Mouse (Mus musculus) C2C12 (cell line): Measurements from ENCODE around the gene Degs2. TPM values are rescaled to one million over a fixed set of nuclear protein-coding genes. Genes with fewer than 3 reads are reported as not detected.
"Not testable (repeated sequence)": the region's sequence is repeated elsewhere in the genome, so short reads cannot be mapped to it uniquely, and the experiment has no call there.

Experiments
- H3K27me3 ChIP-seq: one replicate; pipeline ENCODE4 v1.6.1; 2011; ENCODE audit not compliant: control insufficient read depth, insufficient read depth, insufficient read length
- H3K36me3 ChIP-seq: one replicate; pipeline ENCODE4 v1.6.1; 2011; ENCODE audit not compliant: control insufficient read depth, insufficient read depth
- H3K4me3 ChIP-seq: one replicate; pipeline ENCODE4 v1.5.1; 2011; ENCODE audit warnings: mild to moderate bottlenecking, control low read depth; ENCODE audit not compliant: poor library complexity, insufficient read depth, severe bottlenecking
- H3K79me2 ChIP-seq: one replicate; pipeline ENCODE4 v1.6.1; 2011; ENCODE audit not compliant: control insufficient read depth, insufficient read depth
- H3K79me3 ChIP-seq: one replicate; pipeline ENCODE4 v1.6.1; 2011; ENCODE audit warnings: low read depth, control low read depth
- H3ac ChIP-seq: one replicate; pipeline ENCODE3; 2011; ENCODE audit warnings: low read depth; ENCODE audit not compliant: control insufficient read depth, insufficient read length
- CEBPB ChIP-seq: IDR thresholded peaks from one replicate; pipeline ENCODE4 v1.6.1; 2011; ENCODE audit warnings: low read depth, mild to moderate bottlenecking, control low read depth, moderate library complexity
- CTCF ChIP-seq: IDR thresholded peaks from one replicate; pipeline ENCODE4 v1.5.1; 2011; ENCODE audit not compliant: control insufficient read depth, insufficient read depth, insufficient read length
- FOSL1 ChIP-seq: IDR thresholded peaks from one replicate; pipeline ENCODE4 v1.8.0; 2011; ENCODE audit warnings: mild to moderate bottlenecking, low read length; ENCODE audit not compliant: poor library complexity, insufficient read depth, severe bottlenecking
- MAX ChIP-seq: IDR thresholded peaks from one replicate; pipeline ENCODE4 v1.6.1; 2011; ENCODE audit warnings: mild to moderate bottlenecking, control low read depth
- MYOD1 ChIP-seq: IDR thresholded peaks from one replicate; pipeline ENCODE4 v1.6.1; 2011; ENCODE audit warnings: low read depth; ENCODE audit not compliant: control insufficient read depth, insufficient read length
- MYOG ChIP-seq: IDR thresholded peaks from one replicate; pipeline ENCODE4 v1.6.1; 2011; ENCODE audit not compliant: control insufficient read depth, insufficient read length; ENCODE audit errors: extremely low read depth
- USF1 ChIP-seq: IDR thresholded peaks from one replicate; pipeline ENCODE4 v1.6.1; 2011; ENCODE audit warnings: low read depth, mild to moderate bottlenecking, control low read depth, moderate library complexity
- polyA plus RNA-seq: library from polyadenylated mRNA; unstranded; fragments of >200 nt; fragmentation: generic; extraction: Trizol; gene quantifications from one replicate; pipeline ENCODE4 v1.2.1, GENCODE M21; 2012; ENCODE audit warnings: missing spikeins

The Degs2 gene
- polyA plus RNA-seq, 1 experiment, result 0.22 TPM

- Histone ChIP-seq H3K36me3 (no peaks in the 10 kb centered on the region), H3K79me2 (no peaks in the 10 kb centered on the region), H3ac (no peak overlapping the region)
These were observed 20.3 kb upstream of the Degs2 start for GRCm38 (mm10) chr12:108722464-108722863.

DNA sequence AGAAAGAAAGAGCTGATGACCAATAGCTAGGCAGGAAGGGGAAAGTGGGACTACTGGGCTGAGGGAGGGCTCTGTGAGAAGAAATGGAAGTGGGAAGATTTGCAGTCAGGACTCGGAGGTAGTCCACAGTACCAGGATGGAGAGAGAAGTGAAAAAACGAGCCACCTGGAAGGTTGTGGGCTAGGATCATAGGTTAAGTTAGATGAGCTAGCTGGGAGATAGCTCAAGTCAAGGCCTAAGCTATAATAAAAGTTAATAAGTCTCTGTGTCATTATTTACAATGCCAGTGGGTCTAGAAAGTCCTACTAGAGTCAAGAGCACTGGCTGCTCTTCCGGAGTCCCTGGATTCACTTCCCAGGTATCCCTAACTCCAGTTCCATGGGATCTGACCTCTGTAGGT lies 16.4 kb upstream of the Degs2 start:
- Histone ChIP-seq H3ac (no peak overlapping the region), H3K79me3 (no peaks in the 10 kb centered on the region), H3K4me3 (no peak overlapping the region), H3K27me3 (peaks cover 6% of the 10 kb centered on the region), H3K79me2 (no peaks in the 10 kb centered on the region), H3K36me3 (no peaks in the 10 kb centered on the region)
- no peak for TF ChIP-seq CEBPB
- TF ChIP-seq FOSL1, result no peak
- TF ChIP-seq MAX, result no peak
- no peak for TF ChIP-seq MYOD1
- TF ChIP-seq USF1, result no peak
- TF ChIP-seq MYOG, result no peak
- no peak for TF ChIP-seq CTCF

More at GRCm38 (mm10) chr12:108722464-108722863, 20.3 kb upstream of the Degs2 start:
- no peak overlapping the region for H3K4me3 ChIP-seq
- H3K79me3 ChIP-seq, result no peaks in the 10 kb centered on the region
- TF ChIP-seq CTCF (no peak), CEBPB (no peak), USF1 (no peak), MAX (no peak), MYOD1 (no peak), FOSL1 (no peak), MYOG (no peak)
- H3K27me3 ChIP-seq, result peaks cover 6% of the 10 kb centered on the region

DNA sequence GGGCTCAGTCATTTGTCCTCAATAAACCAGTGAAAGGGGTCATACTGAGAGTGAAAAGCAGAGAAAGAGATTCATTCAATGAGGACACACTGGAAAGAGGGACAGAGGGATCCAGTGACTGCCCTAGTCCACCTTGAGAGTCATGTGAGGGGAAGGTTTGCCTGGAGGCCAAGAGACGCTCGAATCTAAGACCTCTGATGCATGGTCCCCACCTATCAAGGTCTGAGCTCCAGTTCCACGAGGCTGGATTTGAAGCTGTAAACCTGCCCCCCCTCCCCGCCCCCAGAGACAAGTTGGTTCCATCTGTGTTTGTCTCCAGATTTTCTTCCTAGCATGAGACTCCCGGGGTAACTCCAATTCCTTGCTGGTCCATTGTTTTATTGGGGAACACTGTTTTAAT lies 13.7 kb upstream of the Degs2 start:
- H3K4me3 ChIP-seq, result no peak overlapping the region
- TF ChIP-seq MAX (no peak), MYOG (no peak), FOSL1 (no peak), MYOD1 (no peak), CTCF (no peak), CEBPB (no peak), USF1 (no peak)
- H3K79me2 ChIP-seq, result no peaks in the 10 kb centered on the region
- H3K27me3 ChIP-seq, result peaks cover 6% of the 10 kb centered on the region
- no peaks in the 10 kb centered on the region for H3K36me3 ChIP-seq
- H3ac ChIP-seq, result no peak overlapping the region
- H3K79me3 ChIP-seq, result no peaks in the 10 kb centered on the region

GRCm38 (mm10) chr12:108713972-108714371 lies 11.9 kb upstream of the Degs2 start:
- H3ac ChIP-seq, H3K79me2 ChIP-seq, H3K79me3 ChIP-seq, H3K36me3 ChIP-seq, H3K4me3 ChIP-seq, H3K27me3 ChIP-seq: not testable (repeated sequence)

- Histone ChIP-seq H3K27me3 (no peaks in the 10 kb centered on the region), H3K79me2 (no peaks in the 10 kb centered on the region), H3K36me3 (no peaks in the 10 kb centered on the region), H3ac (no peak overlapping the region), H3K4me3 (no peak overlapping the region), H3K79me3 (no peaks in the 10 kb centered on the region)
- TF ChIP-seq MYOG, result no peak
These were observed 10.4 kb upstream of the Degs2 start for GRCm38 (mm10) chr12:108712481-108712880.

DNA sequence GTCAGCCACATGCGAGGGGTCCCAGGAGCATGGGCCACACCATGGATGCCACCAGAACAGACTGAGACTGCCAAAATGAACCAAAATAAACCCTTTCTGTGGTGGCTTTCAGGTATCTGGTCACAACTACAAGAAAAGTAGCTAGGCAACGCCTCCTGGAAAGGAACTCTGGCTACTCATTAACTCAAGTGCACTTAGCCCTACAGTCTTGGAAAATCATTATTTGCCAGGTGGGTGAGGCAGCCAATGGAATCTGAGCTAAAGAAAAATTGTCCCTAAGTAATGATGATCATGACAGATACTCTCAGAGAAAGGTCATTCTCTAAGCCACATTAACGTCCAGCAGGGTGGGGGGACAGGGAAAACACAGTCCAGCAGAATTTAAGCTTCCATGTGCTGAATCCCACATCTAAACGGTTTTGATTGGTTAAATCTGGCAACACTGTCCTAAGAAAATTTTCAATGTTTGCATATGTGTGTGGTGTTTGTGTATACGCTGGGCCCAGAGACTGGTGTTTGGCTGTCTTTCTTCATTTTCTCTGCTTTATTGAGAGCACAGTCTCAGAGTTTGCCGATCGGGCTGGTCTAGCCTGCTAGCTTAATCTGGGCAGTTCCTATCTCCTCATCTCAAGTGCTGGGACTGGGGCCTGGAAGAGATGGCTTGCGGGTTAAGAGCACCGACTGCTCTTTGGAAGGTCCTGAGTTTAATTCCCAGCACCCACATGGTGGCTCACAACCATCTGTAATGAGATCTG lies 8.9 kb upstream of the Degs2 start:
- H3K79me3 ChIP-seq, result no peaks in the 10 kb centered on the region
- H3K27me3 ChIP-seq, result no peaks in the 10 kb centered on the region
- H3K4me3 ChIP-seq, result no peak overlapping the region
- H3K79me2 ChIP-seq, result no peaks in the 10 kb centered on the region
- H3ac ChIP-seq, result no peak overlapping the region
- H3K36me3 ChIP-seq, result no peaks in the 10 kb centered on the region
- TF ChIP-seq FOSL1, result no peak
- TF ChIP-seq USF1, result no peak
- no peak for TF ChIP-seq CTCF
